Mouse (Mus musculus) CH12.LX (cell line): ENCODE measurements around the gene Ano1. TPM values are rescaled to one million over a fixed set of nuclear protein-coding genes. Genes with fewer than 3 reads are reported as not detected.

Experiments used
- DNase-seq: peaks from one replicate; pipeline ENCODE4 v3.0.0-alpha.2; 2013; ENCODE audit errors: extremely low read depth
- H3K27ac ChIP-seq: 2 replicates; pipeline ENCODE4 v1.5.1; 2012; ENCODE audit warnings: low read depth, mild to moderate bottlenecking, control low read depth, moderate library complexity; ENCODE audit not compliant: insufficient read depth
- H3K27me3 ChIP-seq: replicated peaks from 2 replicates; pipeline ENCODE3; 2012; ENCODE audit warnings: inconsistent platforms
- H3K36me3 ChIP-seq, 2 experiments: replicated peaks in 1 of 2; 2 replicates each; pipeline versions ENCODE3 to v1.6.1; 2012; ENCODE audit warnings: inconsistent platforms in 1 of 2, low read length in 1 of 2, mild to moderate bottlenecking in 1 of 2, mixed read lengths in 1 of 2, moderate library complexity in 1 of 2; ENCODE audit not compliant: control insufficient read depth in 1 of 2, insufficient read depth in 1 of 2
- H3K4me1 ChIP-seq, 2 experiments: 2 replicates each; pipeline ENCODE4 v1.6.1; 2012; ENCODE audit warnings: inconsistent platforms in 1 of 2, moderate library complexity in 1 of 2; ENCODE audit not compliant: insufficient read depth in 2 of 2, control insufficient read depth in 1 of 2
- H3K4me2 ChIP-seq: 2 replicates; pipeline ENCODE4 v1.6.1; 2012; ENCODE audit warnings: low read depth, mild to moderate bottlenecking, control low read depth; ENCODE audit not compliant: poor library complexity, insufficient read depth, severe bottlenecking
- H3K4me3 ChIP-seq, 3 experiments: fragments of 150-350 bp in 1 of 3; sonication (generic) in 1 of 3; replicated peaks in 1 of 3; 2 replicates each; pipeline versions ENCODE3 to v1.5.1; 2011 to 2012; ENCODE audit warnings: low read depth in 2 of 3, low read length in 2 of 3, mild to moderate bottlenecking in 2 of 3, moderate library complexity in 2 of 3, control low read depth in 1 of 3, improper control_type of control experiment in 1 of 3, inconsistent platforms in 1 of 3, mixed read lengths in 1 of 3; ENCODE audit not compliant: poor library complexity in 1 of 3
- H3K79me2 ChIP-seq: replicated peaks from 2 replicates; pipeline ENCODE4 v1.6.1; 2012; ENCODE audit warnings: mild to moderate bottlenecking, moderate library complexity; ENCODE audit not compliant: control insufficient read depth, poor library complexity, insufficient read depth, severe bottlenecking; ENCODE audit errors: extremely low read depth
- H3K9ac ChIP-seq: 2 replicates; pipeline ENCODE4 v1.6.1; 2012; ENCODE audit warnings: low read depth, mild to moderate bottlenecking, control low read depth, moderate library complexity; ENCODE audit not compliant: insufficient read depth
- H3K9me3 ChIP-seq: replicated peaks from 2 replicates; pipeline ENCODE3; 2012; ENCODE audit warnings: low read length, inconsistent platforms, mixed read lengths
- BHLHE40 ChIP-seq: IDR thresholded peaks from 2 replicates; pipeline ENCODE4 v1.6.1; 2011; ENCODE audit warnings: mild to moderate bottlenecking, low read depth, low read length, improper control_type of control experiment
- CHD1 ChIP-seq: IDR thresholded peaks from 2 replicates; pipeline ENCODE4 v1.6.1; 2012; ENCODE audit warnings: low read depth, low read length, improper control_type of control experiment, inconsistent platforms
- CTCF ChIP-seq, 2 experiments: IDR thresholded peaks in 1 of 2; conservative IDR thresholded peaks in 1 of 2; 2 replicates each; pipeline ENCODE4 v1.5.1; 2011 to 2012; ENCODE audit warnings: low read depth in 2 of 2, low read length in 2 of 2, improper control_type of control experiment in 1 of 2, inconsistent platforms in 1 of 2, mild to moderate bottlenecking in 1 of 2, moderate library complexity in 1 of 2
- ELF1 ChIP-seq: IDR thresholded peaks from 2 replicates; pipeline ENCODE4 v1.6.1; 2014; ENCODE audit warnings: low read depth, mild to moderate bottlenecking, inconsistent platforms, low read length, improper control_type of control experiment
- EP300 ChIP-seq: IDR thresholded peaks from 2 replicates; pipeline ENCODE4 v1.6.1; 2011; ENCODE audit warnings: low read length, improper control_type of control experiment
- HCFC1 ChIP-seq: IDR thresholded peaks from 2 replicates; pipeline ENCODE4 v1.6.1; 2012; ENCODE audit warnings: low read depth, mild to moderate bottlenecking, inconsistent platforms, low read length, improper control_type of control experiment
- IRF4 ChIP-seq: IDR thresholded peaks from 2 replicates; pipeline ENCODE4 v1.6.1; 2014; ENCODE audit warnings: low read depth, mild to moderate bottlenecking, inconsistent platforms, low read length, improper control_type of control experiment
- JUND ChIP-seq: conservative IDR thresholded peaks from 2 replicates; pipeline ENCODE4 v1.6.1; 2011; ENCODE audit warnings: low read depth, low read length, improper control_type of control experiment
- KAT2A ChIP-seq: IDR thresholded peaks from 2 replicates; pipeline ENCODE4 v1.6.1; 2012; ENCODE audit warnings: low read length, improper control_type of control experiment, inconsistent platforms; ENCODE audit not compliant: insufficient replicate concordance
- MAFK ChIP-seq: IDR thresholded peaks from 2 replicates; pipeline ENCODE4 v1.6.1; 2011; ENCODE audit warnings: low read length, improper control_type of control experiment; ENCODE audit not compliant: insufficient replicate concordance
- MAX ChIP-seq: IDR thresholded peaks from 2 replicates; pipeline ENCODE4 v1.6.1; 2011; ENCODE audit warnings: low read length, improper control_type of control experiment
- MAZ ChIP-seq: IDR thresholded peaks from 2 replicates; pipeline ENCODE4 v1.6.1; 2012; ENCODE audit warnings: low read depth, mild to moderate bottlenecking, inconsistent platforms, low read length, improper control_type of control experiment, moderate library complexity
- MEF2A ChIP-seq: IDR thresholded peaks from 2 replicates; pipeline ENCODE4 v1.6.1; 2014; ENCODE audit warnings: low read depth, mild to moderate bottlenecking, inconsistent platforms, low read length, improper control_type of control experiment, borderline replicate concordance
- MXI1 ChIP-seq: IDR thresholded peaks from 2 replicates; pipeline ENCODE4 v1.6.1; 2011; ENCODE audit warnings: mild to moderate bottlenecking, low read depth, low read length, improper control_type of control experiment
- MYC ChIP-seq: IDR thresholded peaks from 2 replicates; pipeline ENCODE4 v1.6.1; 2011; ENCODE audit warnings: low read depth, mild to moderate bottlenecking, improper control_type of control experiment, low read length
- NELFE ChIP-seq: IDR thresholded peaks from 2 replicates; pipeline ENCODE4 v1.6.1; 2011; ENCODE audit warnings: low read depth, low read length, improper control_type of control experiment
- PAX5 ChIP-seq: IDR thresholded peaks from 2 replicates; pipeline ENCODE4 v1.6.1; 2012; ENCODE audit warnings: low read length, inconsistent platforms, mixed read lengths
- POLR2A ChIP-seq: IDR thresholded peaks from 2 replicates; pipeline ENCODE4 v1.6.1; 2011; ENCODE audit warnings: low read depth, mild to moderate bottlenecking, improper control_type of control experiment, low read length
- RAD21 ChIP-seq: IDR thresholded peaks from 2 replicates; pipeline ENCODE4 v1.6.1; 2011; ENCODE audit warnings: low read depth, mild to moderate bottlenecking, low read length, improper control_type of control experiment, moderate library complexity
- RCOR1 ChIP-seq: conservative IDR thresholded peaks from 2 replicates; pipeline ENCODE4 v1.6.1; 2012; ENCODE audit warnings: low read depth, mild to moderate bottlenecking, inconsistent platforms, low read length, improper control_type of control experiment
- SIN3A ChIP-seq: IDR thresholded peaks from 2 replicates; pipeline ENCODE4 v1.6.1; 2012; ENCODE audit warnings: low read length, improper control_type of control experiment, inconsistent platforms
- SMC3 ChIP-seq: IDR thresholded peaks from 2 replicates; pipeline ENCODE4 v1.6.1; 2011; ENCODE audit warnings: low read depth, low read length, improper control_type of control experiment
- TBP ChIP-seq: conservative IDR thresholded peaks from 2 replicates; pipeline ENCODE4 v1.6.1; 2011; ENCODE audit warnings: low read depth, low read length, improper control_type of control experiment
- TCF12 ChIP-seq: IDR thresholded peaks from 2 replicates; pipeline ENCODE4 v1.6.1; 2014; ENCODE audit warnings: low read depth, mild to moderate bottlenecking, inconsistent platforms, low read length, improper control_type of control experiment
- USF1 ChIP-seq: IDR thresholded peaks from 2 replicates; pipeline ENCODE4 v1.6.1; 2014; ENCODE audit warnings: low read depth, mild to moderate bottlenecking, inconsistent platforms, low read length, improper control_type of control experiment
- ZMIZ1 ChIP-seq: IDR thresholded peaks from 2 replicates; pipeline ENCODE4 v1.6.1; 2012; ENCODE audit warnings: low read depth, mild to moderate bottlenecking, inconsistent platforms, low read length, improper control_type of control experiment
- ZNF384 ChIP-seq: IDR thresholded peaks from 2 replicates; pipeline ENCODE4 v1.6.1; 2012; ENCODE audit warnings: low read depth, low read length, improper control_type of control experiment, inconsistent platforms
- dilution Hi-C: fragments of 300-500 bp; cut with MboI; formaldehyde crosslinking; loops from 2 replicates; pipeline ENCODE4 v1.14.3; 2020; ENCODE audit warnings: low sequenced_read_pairs; ENCODE audit not compliant: extremely low pct_unique_long_range_greater_than_20kb, extremely low pct_ligation_motif_present
- in situ Hi-C: fragments of 300-500 bp; cut with MboI; formaldehyde crosslinking; loops from 3 replicates; pipeline ENCODE4 v1.14.3; 2019; ENCODE audit warnings: low sequenced_read_pairs, low pct_ligation_motif_present, low pct_unique_long_range_greater_than_20kb, mixed read lengths
- polyA plus RNA-seq: library from polyadenylated mRNA; unstranded; fragments of >175 nt; gene quantifications from 2 replicates; pipeline ENCODE4 v1.2.1, GENCODE M21; 2012; ENCODE audit warnings: low read depth; ENCODE audit not compliant: insufficient read length
- total RNA-seq, 2 experiments: library from RNA; depleted of rRNA; stranded (reverse); fragments of 300-350 nt in 1 of 2; fragments of >200 nt in 1 of 2; gene quantifications; 2 replicates each; pipeline ENCODE4 v1.2.3; 2012 to 2014

The Ano1 gene
- total and polyA plus RNA-seq, 3 experiments = not detected

GRCm38 (mm10) chr7:144753657-144754031 lies 1.9 kb upstream of the Ano1 start:
- no peaks in the 10 kb centered on the region for H3K36me3 ChIP-seq
- H3K27ac ChIP-seq = no peak overlapping the region
- dilution Hi-C loops (no loop called here), in situ Hi-C loops (no loop called here)
- DNase-seq = no peak
- H3K4me3 ChIP-seq = no peak overlapping the region
- H3K79me2 ChIP-seq = no peaks in the 10 kb centered on the region
- no peaks in the 10 kb centered on the region for H3K4me1 ChIP-seq
- peaks cover 2% of the 10 kb centered on the region for H3K9me3 ChIP-seq
- peaks cover 94% of the 10 kb centered on the region for H3K27me3 ChIP-seq
- H3K4me2 ChIP-seq = no peak overlapping the region
- TF ChIP-seq EP300 = no peak
- TF ChIP-seq MXI1 = no peak
- TF ChIP-seq CTCF (conservative IDR thresholded peaks at IDR 0.05 in 1 of 2, IDR thresholded peaks at IDR 0.05 in 1 of 2; ENCODE audit: low read depth in 2 of 2, low read length in 2 of 2) = no peak
- TF ChIP-seq POLR2A = no peak
- no peak for TF ChIP-seq RAD21
- no peak for TF ChIP-seq MAZ
- no peak for TF ChIP-seq TCF12
- no peak for TF ChIP-seq ZMIZ1
- no peak for TF ChIP-seq IRF4
- no peak for TF ChIP-seq MEF2A
- no peak for TF ChIP-seq CHD1
- no peak for TF ChIP-seq SMC3
- TF ChIP-seq MAX = no peak
- TF ChIP-seq ZNF384 = no peak
- TF ChIP-seq NELFE = no peak
- TF ChIP-seq MYC = no peak
- TF ChIP-seq HCFC1 = no peak
- TF ChIP-seq, all 38 proteins: peak for 0
- no peak overlapping the region for H3K9ac ChIP-seq

DNA sequence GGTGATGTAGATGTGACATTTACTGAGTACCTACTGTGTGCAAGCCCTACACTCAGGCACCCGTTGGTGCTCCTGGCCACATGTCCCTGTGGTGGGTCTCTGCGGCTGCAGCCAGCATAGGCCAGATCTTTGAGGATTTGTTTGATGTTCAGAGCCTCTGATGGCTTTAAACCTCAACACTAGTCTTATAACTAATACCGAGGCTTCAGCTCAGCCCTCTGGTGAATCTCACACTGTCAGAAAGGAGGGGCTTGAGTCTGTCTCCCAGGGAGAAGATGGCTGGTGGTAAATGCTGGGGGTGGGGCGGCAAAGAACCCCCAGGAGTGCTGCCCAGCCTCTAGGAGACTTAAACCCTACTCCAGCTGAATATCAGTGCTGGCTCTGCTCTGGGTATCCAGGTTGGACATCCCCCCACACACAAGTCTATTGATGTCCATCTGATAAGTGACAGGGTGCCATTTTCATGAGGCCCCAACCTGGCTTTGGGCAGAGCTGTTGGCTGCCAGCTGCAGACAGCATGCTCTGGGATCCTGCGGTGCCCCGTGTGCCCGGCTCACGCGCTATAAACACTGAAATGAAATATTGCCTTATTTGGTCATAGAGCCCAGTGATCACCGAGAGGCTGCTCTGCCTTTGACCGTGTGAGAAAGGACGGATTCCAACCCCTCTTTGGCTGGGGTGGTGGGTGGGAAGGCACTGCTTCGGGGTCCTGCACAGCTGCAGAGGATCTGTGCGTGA lies 1.3 kb upstream of the Ano1 start:
- Histone ChIP-seq H3K9me3 (peaks cover 2% of the 10 kb centered on the region), H3K27ac (no peak overlapping the region), H3K79me2 (no peaks in the 10 kb centered on the region), H3K4me2 (no peak overlapping the region), H3K36me3 (no peaks in the 10 kb centered on the region), H3K27me3 (peaks cover 94% of the 10 kb centered on the region), H3K4me1 (no peaks in the 10 kb centered on the region), H3K9ac (no peak overlapping the region), H3K4me3 (no peak overlapping the region)
- DNase-seq = no peak
- in situ Hi-C loops = no loop called here
- dilution Hi-C loops = no loop called here
- no peak for TF ChIP-seq ZNF384
- TF ChIP-seq MEF2A = no peak
- no peak for TF ChIP-seq JUND
- TF ChIP-seq SIN3A = no peak
- no peak for TF ChIP-seq ZMIZ1
- no peak for TF ChIP-seq RAD21
- no peak for TF ChIP-seq NELFE
- TF ChIP-seq TBP = no peak
- TF ChIP-seq MAFK = no peak
- no peak for TF ChIP-seq HCFC1
- no peak for TF ChIP-seq BHLHE40
- no peak for TF ChIP-seq PAX5
- no peak for TF ChIP-seq RCOR1
- TF ChIP-seq CHD1 = no peak
- TF ChIP-seq KAT2A = no peak
- no peak for TF ChIP-seq ELF1
- no peak for TF ChIP-seq USF1
